Mouse (Mus musculus) lung, postnatal 36 days (tissue): ENCODE measurements at regions not wholly inside any gene's neighbourhood (a gene's known extent, or its start where the extent isn't known, plus 50 kb on each side); places are given as distances from the start of the nearest gene placed in this dataset.
A peak's percentile ranks its signal among the peaks of the same experiment; 100 is the strongest.

Experiments
- DNase-seq: peaks from one replicate; pipeline ENCODE4 v3.0.0; 2022; ENCODE audit warnings: mixed read lengths

- DNase-seq = peak; percentile 19
These were observed 250.0 kb downstream of the Prr32 start for GRCm38 (mm10) chrX:45340661-45341060.
